Mouse (Mus musculus) adrenal gland, adult 8-10 months (tissue): ENCODE results near the gene Ddc. TPM values are rescaled to one million over a fixed set of nuclear protein-coding genes. Genes with fewer than 3 reads are reported as not detected.

ENCODE experiments used
- DNase-seq: peaks from one replicate; pipeline ENCODE4 v3.0.0; 2022
- total RNA-seq, 4 experiments: library from RNA; stranded (reverse); gene quantifications; 2 replicates each; pipeline ENCODE4 v1.2.4; 2022

Ddc gene
- total RNA-seq: 100 to 1,000 TPM in 2 of 4 experiments, 10 to 100 TPM in 2; 75.6 to 147 (median 95.4) TPM

- no peak for DNase-seq
These were observed at the start of gene Ddc for GRCm38 (mm10) chr11:11897645-11898357. Gene Ddc (minus strand): TSS chr11:11898144.

- no peak for DNase-seq
These were observed 47.8 kb upstream of the Ddc start for GRCm38 (mm10) chr11:11945766-11946165.

- no peak for DNase-seq
These were observed 46.9 kb upstream of the Ddc start for GRCm38 (mm10) chr11:11944814-11945213.

- DNase-seq: no peak
These were observed 46.1 kb upstream of the Ddc start for GRCm38 (mm10) chr11:11944082-11944349.

GRCm38 (mm10) chr11:11943240-11944081 lies 45.5 kb upstream of the Ddc start:
- no peak for DNase-seq

- no peak for DNase-seq
These were observed 44.6 kb upstream of the Ddc start for GRCm38 (mm10) chr11:11942320-11943217.

GRCm38 (mm10) chr11:11940833-11941681 lies 43.1 kb upstream of the Ddc start:
- DNase-seq: no peak

GRCm38 (mm10) chr11:11939611-11940010 lies 41.7 kb upstream of the Ddc start:
- DNase-seq: no peak

GRCm38 (mm10) chr11:11938591-11938990 lies 40.6 kb upstream of the Ddc start:
- DNase-seq: no peak

- no peak for DNase-seq
These were observed 39.5 kb upstream of the Ddc start for GRCm38 (mm10) chr11:11937340-11938030.

- no peak for DNase-seq
These were observed 36.9 kb upstream of the Ddc start for GRCm38 (mm10) chr11:11934808-11935207.

GRCm38 (mm10) chr11:11932102-11932789 lies 34.3 kb upstream of the Ddc start:
- no peak for DNase-seq

GRCm38 (mm10) chr11:11931688-11932087 lies 33.7 kb upstream of the Ddc start:
- DNase-seq: no peak

GRCm38 (mm10) chr11:11930527-11930926 lies 32.6 kb upstream of the Ddc start:
- no peak for DNase-seq

GRCm38 (mm10) chr11:11929059-11929458 lies 31.1 kb upstream of the Ddc start:
- no peak for DNase-seq

- DNase-seq: no peak
These were observed 30.6 kb upstream of the Ddc start for GRCm38 (mm10) chr11:11928586-11928985.

GRCm38 (mm10) chr11:11923900-11924299 lies 26.0 kb upstream of the Ddc start:
- no peak for DNase-seq

GRCm38 (mm10) chr11:11923345-11923744 lies 25.4 kb upstream of the Ddc start:
- DNase-seq: no peak

GRCm38 (mm10) chr11:11922106-11922505 lies 24.2 kb upstream of the Ddc start:
- DNase-seq: no peak

- DNase-seq: no peak
These were observed 9.9 kb upstream of the Ddc start for GRCm38 (mm10) chr11:11907703-11908413.
